Mouse (Mus musculus): ENCODE results near the gene Rab20.

DNA sequence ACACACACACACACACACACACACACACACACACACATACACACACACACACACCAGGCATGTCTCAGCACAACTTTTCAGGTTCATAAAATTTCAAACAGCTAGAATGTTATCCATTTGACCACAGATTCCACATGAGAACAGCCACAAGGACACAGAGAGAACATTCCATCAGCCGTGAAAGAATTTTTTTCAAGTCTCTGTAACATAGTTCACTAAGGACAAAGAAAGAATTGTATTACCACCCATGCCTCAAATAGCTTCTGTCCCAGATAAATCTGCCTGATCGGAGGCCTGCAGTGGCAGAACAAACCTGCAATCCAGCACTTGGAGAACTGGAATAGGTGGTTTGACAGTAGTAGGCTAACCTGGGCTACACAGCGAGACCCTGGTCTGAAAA is 21.2 kb downstream of the Rab20 start:
- no peak for TF ChIP-seq POLR2AphosphoS5 (IDR thresholded peaks at IDR 0.05; ENCODE audit: insufficient replicate concordance, low read depth, low read length)
- TF ChIP-seq CTCF (IDR thresholded peaks at IDR 0.05; ENCODE audit: low read depth, low read length) = no peak
- no peak for TF ChIP-seq GATA1 (IDR thresholded peaks at IDR 0.05; ENCODE audit: borderline replicate concordance, low read length)
- no peak for TF ChIP-seq TAL1 (conservative IDR thresholded peaks at IDR 0.05; ENCODE audit: low read depth, low read length)
